Mouse (Mus musculus): ENCODE data around the gene Bbip1.

GRCm38 (mm10) chr19:53890274-53890673 lies 54.2 kb downstream of the Bbip1 start:
- TF ChIP-seq GATA1 (IDR thresholded peaks at IDR 0.05; ENCODE audit: borderline replicate concordance, low read length), result no peak
- TF ChIP-seq FLI1 (IDR thresholded peaks at IDR 0.05; ENCODE audit: low read length), result no peak
